Mouse (Mus musculus) adrenal gland, postnatal 10 days (tissue): ENCODE data around the gene Gm11562. TPM values are rescaled to one million over a fixed set of nuclear protein-coding genes. Genes with fewer than 3 reads are reported as not detected.

Experiments used
- DNase-seq: peaks from one replicate; pipeline ENCODE4 v3.0.0; 2021; ENCODE audit warnings: mixed read lengths
- total RNA-seq, 2 experiments: library from RNA; stranded (reverse); gene quantifications; 2 replicates each; pipeline ENCODE4 v1.2.3; 2021

Gene Gm11562
- total RNA-seq, 2 experiments from 2014 or later = not detected

DNA sequence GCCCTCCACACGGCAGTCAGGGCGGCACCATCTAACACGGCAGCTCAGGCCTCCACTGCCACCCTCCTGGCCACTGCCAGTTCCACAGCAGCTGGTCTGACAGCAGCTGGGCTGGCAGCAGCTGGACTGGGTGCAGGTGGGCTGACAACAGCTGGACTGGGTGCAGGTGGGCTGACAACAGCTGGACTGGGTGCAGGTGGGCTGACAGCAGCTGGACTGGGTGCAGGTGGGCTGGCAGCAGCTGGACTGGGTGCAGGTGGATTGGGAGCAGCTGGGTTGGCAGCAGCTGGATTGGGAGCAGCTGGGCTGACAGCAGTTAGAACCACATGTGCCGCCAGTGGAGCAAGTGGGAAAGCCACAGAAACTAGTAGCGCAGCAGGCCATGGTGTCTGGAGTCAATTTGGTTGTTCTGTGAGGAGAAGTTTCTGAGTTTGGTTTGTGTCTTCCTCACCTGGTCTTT lies 37.0 kb downstream of the Gm11562 start, which contains the start of gene Krtap1-4:
TSS of gene Krtap1-4 (minus strand) at position 410 of the 460 bp plus-strand sequence.
- DNase-seq = no peak

DNA sequence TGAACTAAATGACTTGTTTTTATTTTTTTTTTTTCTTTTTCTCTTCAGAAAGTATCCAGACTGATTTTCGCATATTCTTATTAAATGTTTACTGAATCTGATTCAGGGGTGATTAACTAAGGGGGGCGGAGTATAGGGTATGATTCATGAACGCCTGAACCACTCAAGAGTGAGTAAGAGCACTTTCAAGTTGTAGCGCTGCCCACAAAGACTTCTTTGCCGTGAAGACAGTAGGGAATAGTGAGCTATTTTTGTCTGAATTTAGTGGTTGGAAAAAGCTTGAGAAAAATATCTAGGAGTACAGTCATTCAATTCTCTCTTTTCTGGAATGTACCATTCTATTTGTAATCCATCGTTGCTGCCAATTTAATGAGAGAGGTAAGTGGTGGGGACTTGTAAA lies 38.7 kb downstream of the Gm11562 start:
- DNase-seq = no peak

DNA sequence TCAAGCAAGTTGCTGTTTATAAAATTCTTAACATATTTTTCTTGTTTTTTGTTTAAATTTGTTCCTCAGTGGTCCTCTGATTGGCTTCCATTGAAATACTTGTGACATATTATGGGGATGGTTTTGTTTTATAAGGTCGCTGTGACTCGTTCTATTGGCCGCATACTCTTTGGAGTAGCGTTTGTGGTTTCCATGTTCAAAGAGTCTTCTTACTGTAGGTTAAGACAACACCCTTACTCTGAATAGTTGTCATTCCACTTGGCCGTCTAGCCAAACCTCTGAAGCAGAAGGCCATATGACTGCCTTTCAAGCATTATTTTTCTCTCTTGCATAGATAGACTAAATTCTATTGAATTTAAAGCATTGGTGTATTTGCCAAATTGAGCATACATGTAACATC lies 39.2 kb downstream of the Gm11562 start:
- no peak for DNase-seq

DNA sequence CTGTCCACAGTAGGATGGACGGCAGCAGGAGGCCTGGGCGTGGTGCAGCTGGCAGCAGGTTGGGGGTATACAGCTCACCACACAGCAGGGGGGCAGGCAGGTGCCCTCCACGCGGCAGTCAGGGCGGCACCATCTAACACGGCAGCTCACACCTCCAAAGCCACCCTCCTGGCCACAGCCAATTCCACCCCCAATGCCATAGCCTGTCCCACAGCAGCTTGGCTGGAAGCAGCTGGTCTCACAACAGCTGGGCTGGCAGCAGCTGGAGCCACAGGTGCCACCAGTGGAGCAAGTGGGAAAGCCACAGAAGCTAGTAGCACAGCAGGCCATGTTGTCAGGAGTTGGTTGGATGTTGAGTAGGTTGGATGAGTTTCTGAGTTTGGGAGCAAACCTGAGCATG lies 39.6 kb downstream of the Gm11562 start, which contains the start of gene Krtap1-5:
TSS of gene Krtap1-5 (minus strand) at position 381 of the 400 bp plus-strand sequence.
- no peak for DNase-seq

DNA sequence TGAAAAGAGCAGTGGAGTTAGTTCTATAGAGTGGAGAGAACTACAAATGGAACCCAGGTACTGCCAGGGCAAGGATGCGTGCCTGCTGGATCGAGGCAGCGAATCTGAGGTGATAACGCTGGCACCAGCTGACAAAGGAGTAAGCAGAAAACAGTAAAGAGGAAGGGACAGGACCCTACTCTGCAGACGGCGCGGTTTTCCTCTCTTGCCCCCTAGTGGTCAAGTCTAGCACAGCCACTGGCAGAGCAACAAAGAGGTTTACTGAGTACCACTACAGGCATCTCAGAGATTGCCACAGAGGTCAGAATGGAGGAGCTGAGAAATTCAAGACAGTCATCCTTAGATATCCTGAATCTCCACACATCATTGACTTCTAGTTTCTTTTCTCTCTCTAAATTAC lies 46.1 kb downstream of the Gm11562 start:
- DNase-seq = peak; percentile 85

DNA sequence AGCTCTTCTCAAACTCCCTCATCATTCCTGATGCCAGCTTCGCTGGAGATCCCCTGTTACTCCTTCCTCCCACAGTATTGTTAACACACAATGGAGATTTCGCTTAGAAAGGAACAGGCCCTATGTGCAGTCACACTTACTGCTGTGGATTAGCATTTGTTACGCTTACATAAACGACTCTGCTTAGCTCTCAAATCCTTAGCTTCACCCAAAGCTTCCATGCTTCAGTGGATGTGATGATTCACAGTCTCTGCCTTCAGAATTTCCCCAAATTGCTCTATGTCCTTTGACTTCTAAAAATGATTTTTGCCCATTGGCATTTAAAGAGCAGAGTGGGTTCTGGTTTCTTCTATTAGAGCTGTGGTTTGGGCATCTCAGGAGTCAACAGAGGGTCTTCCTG lies 47.1 kb downstream of the Gm11562 start:
- DNase-seq = no peak

Other genes starting within 250 kb of the Gm11562 start
- gene Krt28, start 245.5 kb downstream of the Gm11562 start, total RNA-seq = under 1 TPM in 1 of 2 experiments, not detected in 1; 0.21 TPM
- gene Krt10, start 231.1 kb downstream of the Gm11562 start, total RNA-seq = 1 to 10 TPM; 7.0 to 8.2 TPM
- not detected for gene Krt12, start 198.2 kb downstream of the Gm11562 start, total RNA-seq
- 1 to 10 TPM; 1.8 to 2.3 TPM for gene Krt20, start 182.3 kb downstream of the Gm11562 start, total RNA-seq
- 10 to 100 TPM in 1 of 2 experiments, 1 to 10 TPM in 1; 4.4 to 12.8 TPM for gene Krt23, start 127.3 kb downstream of the Gm11562 start, total RNA-seq
- gene Krt39, start 99.1 kb downstream of the Gm11562 start, total RNA-seq = not detected
- gene Krt40, start 77.3 kb downstream of the Gm11562 start, total RNA-seq = not detected
- gene Krtap3-3, start 69.6 kb downstream of the Gm11562 start, total RNA-seq = not detected
- gene Krtap3-2, start 63.6 kb downstream of the Gm11562 start, total RNA-seq = not detected
- not detected for gene Gm11939, start 61.0 kb downstream of the Gm11562 start, total RNA-seq
- not detected for gene Krtap3-1, start 53.8 kb downstream of the Gm11562 start, total RNA-seq
- not detected for gene Krtap1-5, start 39.4 kb downstream of the Gm11562 start, total RNA-seq
- gene Krtap1-4, start 36.8 kb downstream of the Gm11562 start, total RNA-seq = not detected
- not detected for gene Krtap1-3, start 29.1 kb downstream of the Gm11562 start, total RNA-seq
- not detected for gene Krtap9-3, start 22.3 kb downstream of the Gm11562 start, total RNA-seq
- not detected for gene Gm11938, start 17.1 kb downstream of the Gm11562 start, total RNA-seq
- not detected for gene Gm11937, start 10.2 kb downstream of the Gm11562 start, total RNA-seq
- gene Krtap2-4, start 5.6 kb downstream of the Gm11562 start, total RNA-seq = not detected
- gene Krtap4-1, start 7.8 kb upstream of the Gm11562 start, total RNA-seq = not detected
- not detected for gene Krtap4-2, start 14.6 kb upstream of the Gm11562 start, total RNA-seq
- gene Krtap4-7, start 23.7 kb upstream of the Gm11562 start, total RNA-seq = not detected
- not detected for gene Gm11555, start 29.8 kb upstream of the Gm11562 start, total RNA-seq
- gene Gm11563, start 38.5 kb upstream of the Gm11562 start, total RNA-seq = not detected
- gene Krtap4-6, start 45.5 kb upstream of the Gm11562 start, total RNA-seq = not detected
- gene Gm14190, start 70.3 kb upstream of the Gm11562 start, total RNA-seq = not detected
- gene Gm14180, start 113.9 kb upstream of the Gm11562 start, total RNA-seq = not detected
- not detected for gene Gm11595, start 152.5 kb upstream of the Gm11562 start, total RNA-seq
- not detected for gene Krtap4-8, start 160.3 kb upstream of the Gm11562 start, total RNA-seq
- gene Krtap4-9, start 164.8 kb upstream of the Gm11562 start, total RNA-seq = not detected
- not detected for gene Gm11596, start 173.0 kb upstream of the Gm11562 start, total RNA-seq
- not detected for gene Gm11569, start 178.5 kb upstream of the Gm11562 start, total RNA-seq
- gene Gm11554, start 184.0 kb upstream of the Gm11562 start, total RNA-seq = not detected
- gene Krtap4-13, start 189.5 kb upstream of the Gm11562 start, total RNA-seq = not detected
- gene Gm11564, start 195.2 kb upstream of the Gm11562 start, total RNA-seq = not detected
- not detected for gene 2300003K06Rik, start 217.6 kb upstream of the Gm11562 start, total RNA-seq
- not detected for gene Krtap4-16, start 231.2 kb upstream of the Gm11562 start, total RNA-seq
- gene Gm11568, start 237.5 kb upstream of the Gm11562 start, total RNA-seq = not detected
- gene Gm11559, start 244.0 kb upstream of the Gm11562 start, total RNA-seq = not detected